Mouse (Mus musculus): ENCODE measurements around the gene Arrdc2.

Gene Arrdc2

DNA sequence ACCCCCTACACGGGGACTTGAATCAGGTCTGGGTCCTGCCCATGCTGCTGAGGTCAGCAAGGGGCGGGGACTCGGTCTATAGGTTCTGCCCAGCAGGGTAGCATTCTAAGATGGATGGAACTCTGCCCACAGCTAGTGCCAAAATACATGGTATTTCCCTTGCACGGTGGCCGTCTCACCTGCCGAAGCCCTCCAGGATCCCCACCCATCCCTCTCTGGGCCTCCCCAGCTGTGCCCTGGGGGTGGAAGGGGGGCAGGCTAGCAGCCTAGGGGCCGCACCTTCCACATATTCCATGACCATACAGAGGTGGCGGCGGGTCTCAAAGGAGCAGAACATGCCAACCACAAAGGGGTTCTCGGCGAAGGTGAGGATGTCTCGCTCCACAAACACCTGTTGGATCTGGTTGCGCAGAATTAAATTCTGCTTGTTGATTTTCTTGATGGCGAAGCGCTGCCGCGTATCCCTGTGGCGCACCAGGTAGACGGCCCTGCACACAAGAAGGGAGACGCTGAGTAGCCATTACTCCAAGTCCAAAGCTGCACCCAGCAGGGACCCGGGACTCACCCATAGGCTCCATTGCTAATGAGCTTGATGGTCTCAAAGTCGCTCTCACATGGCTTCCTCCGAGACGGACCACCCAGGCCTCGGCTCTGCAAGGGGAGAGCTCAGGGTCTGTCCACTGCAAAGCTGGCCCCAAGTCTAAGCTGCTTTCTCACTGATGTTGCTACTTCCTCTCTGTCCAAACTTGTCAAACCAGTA is 53.0 kb downstream of the Arrdc2 start:
- DNase-seq = no peak

All from cerebellum, postnatal 25 days (tissue).